Mouse (Mus musculus): ENCODE data around the gene Cul5. TPM values are rescaled to one million over a fixed set of nuclear protein-coding genes. Genes with fewer than 3 reads are reported as not detected.

The Cul5 gene
- total and polyA plus RNA-seq, 3 experiments, result 6.1 to 45.4 (median 43.0) TPM

DNA sequence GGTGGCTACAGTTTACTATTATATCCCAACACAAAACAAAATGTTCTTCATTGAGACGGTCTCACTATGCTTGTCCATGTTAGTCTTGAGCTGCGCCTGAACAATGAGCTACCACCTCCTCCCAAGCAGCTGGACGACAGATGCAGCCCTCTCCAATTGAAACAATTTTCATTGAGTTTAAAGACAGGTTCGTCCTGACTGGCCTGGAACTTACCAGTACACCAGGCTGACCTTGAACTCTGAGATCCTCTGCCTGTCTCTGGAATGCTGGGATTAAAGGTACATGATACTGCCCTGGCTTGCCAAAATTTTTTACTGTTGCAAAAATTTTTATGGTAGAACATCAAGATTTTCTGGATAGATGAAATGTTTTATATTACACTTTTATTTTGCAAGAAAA lies 55.5 kb downstream of the Cul5 start:
- intact Hi-C loops (cut with DNase I), result loop anchor here (5.0 kb wide), 2 partner anchors 53 to 77 kb away; partner anchors contain the start of genes Atm and Npat
- WGBS, result 85% methylated on average over 4 of the region's 4 CpGs
- H3K9ac ChIP-seq (ENCODE audit: low read depth, low read length), result no peak overlapping the region

DNA sequence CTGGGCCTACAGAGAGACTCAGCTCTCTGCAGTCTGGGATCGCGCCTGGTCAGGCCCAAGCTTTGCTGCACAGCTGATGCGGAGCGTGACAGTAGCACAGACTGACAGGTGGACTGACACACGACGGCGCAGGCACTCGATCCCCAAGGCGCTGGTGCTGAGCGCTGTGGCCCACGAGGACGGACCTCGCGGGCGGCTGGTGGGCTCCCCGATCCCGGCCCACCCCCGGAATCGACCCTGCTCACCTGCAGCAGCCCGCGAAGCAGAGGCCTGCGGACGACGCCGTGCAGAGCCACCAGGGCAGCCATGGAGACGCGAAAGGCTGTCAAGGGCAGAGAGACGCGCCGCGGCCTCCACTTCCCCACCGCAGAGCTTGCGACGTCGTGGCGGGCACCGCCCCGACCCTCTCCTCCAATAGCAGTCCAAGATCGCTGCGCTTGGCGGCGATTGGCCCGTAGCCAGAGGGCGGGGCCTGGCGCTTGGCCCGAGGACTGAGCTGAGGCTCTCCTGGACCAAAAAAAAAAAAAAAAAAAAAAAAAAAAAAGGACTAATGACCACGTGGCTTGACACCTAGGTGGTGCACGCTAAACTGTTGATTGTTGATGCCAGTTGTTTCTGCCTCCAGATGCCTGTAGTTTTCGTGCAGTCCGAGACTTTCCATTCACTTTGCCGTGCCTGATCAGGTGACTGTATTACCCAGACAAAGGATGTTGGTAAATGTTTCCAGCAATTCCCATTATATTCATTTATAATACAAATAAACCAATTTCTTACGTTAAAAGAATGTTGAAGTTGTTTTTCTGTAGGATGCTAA lies 59.6 kb downstream of the Cul5 start, which contains the start of gene Acat1:
Gene Acat1, minus strand, starts transcription at position 415 of the 814 bp plus-strand sequence.
- H3K36me3 ChIP-seq (ENCODE audit: control insufficient read depth, insufficient read depth, low read length), result peaks cover 4% of the 10 kb centered on the region
- H3K79me2 ChIP-seq (replicated peaks; ENCODE audit: control insufficient read depth, insufficient read depth, low read length), result no peaks in the 10 kb centered on the region
- H3K27me3 ChIP-seq (ENCODE audit: control insufficient read depth, insufficient read depth, low read length), result no peaks in the 10 kb centered on the region
- H3K9ac ChIP-seq (ENCODE audit: low read depth, low read length), result peak within 1 kb of the TSS; percentile 73
- H3K27ac ChIP-seq, result peak within 1 kb of the TSS; percentile 79
- H3K4me3 ChIP-seq, result peak within 1 kb of the TSS; percentile 82
- intact Hi-C loops (cut with DNase I), result loop anchor here (5.0 kb wide), 3 partner anchors 57 to 363 kb away; partner anchors contain the start of genes Atm, Ddx10 and Npat
- peaks cover 1% of the 10 kb centered on the region for H3K4me1 ChIP-seq (ENCODE audit: control insufficient read depth, insufficient read depth, low read length)
- TF ChIP-seq CTCF (IDR thresholded peaks at IDR 0.05), result no peak
- TF ChIP-seq POLR2A (IDR thresholded peaks at IDR 0.05; ENCODE audit: insufficient read depth, low read depth, low read length), result peak; percentile 81
- 0 out of 2 replicates have a peak, but pooled peaks have one; percentile 41 for TF ChIP-seq EP300 (IDR thresholded peaks at IDR 0.05; ENCODE audit: insufficient read depth, low read depth, low read length)
- peak; percentile 96 to 99 for DNase-seq
- WGBS, result under 1% methylated on average over 52 of the region's 52 CpGs

More for the DNA sequence above, 55.5 kb downstream of the Cul5 start:
- no peak for TF ChIP-seq EP300 (IDR thresholded peaks at IDR 0.05; ENCODE audit: insufficient read depth, low read depth, low read length)
- DNase-seq, result no peak
- Histone ChIP-seq H3K36me3 (ENCODE audit: control insufficient read depth, insufficient read depth, low read length) (no peaks in the 10 kb centered on the region), H3K79me2 (replicated peaks; ENCODE audit: control insufficient read depth, insufficient read depth, low read length) (no peaks in the 10 kb centered on the region), H3K4me1 (ENCODE audit: control insufficient read depth, insufficient read depth, low read length) (peaks cover 1% of the 10 kb centered on the region; the same call in 1 of the 2 replicates), H3K27me3 (ENCODE audit: control insufficient read depth, insufficient read depth, low read length) (no peaks in the 10 kb centered on the region), H3K27ac (no peak overlapping the region), H3K4me3 (no peak overlapping the region)

DNA sequence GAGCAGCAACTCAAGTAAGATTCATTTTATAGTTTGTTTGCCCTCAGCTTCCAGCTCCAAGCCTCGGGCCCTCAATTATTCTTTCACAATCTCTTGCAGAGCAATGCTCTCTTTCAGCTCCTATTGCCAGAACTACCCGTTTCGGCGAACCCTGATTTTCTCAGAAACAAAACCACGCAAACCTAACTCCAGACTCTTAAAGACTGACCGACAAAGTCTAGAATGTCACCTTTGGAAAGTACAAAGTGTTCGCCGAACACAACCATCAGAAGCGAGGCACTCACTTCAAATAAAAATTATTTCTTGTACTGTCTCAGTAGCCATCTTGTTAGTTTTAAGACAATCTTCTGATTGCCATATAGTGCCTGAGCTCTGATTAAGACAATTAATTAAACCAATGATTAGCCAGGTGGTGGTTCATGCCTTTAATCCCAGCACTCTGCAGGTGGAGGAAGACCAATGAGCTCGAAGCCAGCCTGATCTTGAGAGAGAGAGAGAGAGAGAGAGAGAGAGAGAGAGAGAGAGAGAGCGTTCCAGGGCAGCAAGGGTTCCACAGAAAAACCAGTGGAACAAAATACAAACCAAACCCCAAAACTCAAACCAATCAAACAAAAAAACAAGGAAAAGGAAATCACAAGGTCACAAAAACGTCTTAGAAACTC lies 60.4 kb downstream of the Cul5 start:
- Histone ChIP-seq H3K9ac (ENCODE audit: low read depth, low read length) (peak overlapping the region; percentile 73), H3K79me2 (replicated peaks; ENCODE audit: control insufficient read depth, insufficient read depth, low read length) (no peaks in the 10 kb centered on the region; the same call in 1 of the 2 replicates), H3K27me3 (ENCODE audit: control insufficient read depth, insufficient read depth, low read length) (no peaks in the 10 kb centered on the region), H3K4me3 (peak overlapping the region; percentile 82), H3K4me1 (ENCODE audit: control insufficient read depth, insufficient read depth, low read length) (peaks cover 6% of the 10 kb centered on the region), H3K36me3 (ENCODE audit: control insufficient read depth, insufficient read depth, low read length) (peaks cover 4% of the 10 kb centered on the region), H3K27ac (peak overlapping the region; percentile 79)
- TF ChIP-seq EP300 (IDR thresholded peaks at IDR 0.05; ENCODE audit: insufficient read depth, low read depth, low read length) (no peak), CTCF (IDR thresholded peaks at IDR 0.05) (no peak), POLR2A (IDR thresholded peaks at IDR 0.05; ENCODE audit: insufficient read depth, low read depth, low read length) (no peak)
- 37% methylated on average over 12 of the region's 12 CpGs for WGBS
- peak in 1 of 2 experiments; percentile 5 for DNase-seq
- intact Hi-C loops (cut with DNase I), result loop anchor here (5.0 kb wide), 1 partner anchor 362 kb away; the partner anchor contains the start of gene Ddx10

DNA sequence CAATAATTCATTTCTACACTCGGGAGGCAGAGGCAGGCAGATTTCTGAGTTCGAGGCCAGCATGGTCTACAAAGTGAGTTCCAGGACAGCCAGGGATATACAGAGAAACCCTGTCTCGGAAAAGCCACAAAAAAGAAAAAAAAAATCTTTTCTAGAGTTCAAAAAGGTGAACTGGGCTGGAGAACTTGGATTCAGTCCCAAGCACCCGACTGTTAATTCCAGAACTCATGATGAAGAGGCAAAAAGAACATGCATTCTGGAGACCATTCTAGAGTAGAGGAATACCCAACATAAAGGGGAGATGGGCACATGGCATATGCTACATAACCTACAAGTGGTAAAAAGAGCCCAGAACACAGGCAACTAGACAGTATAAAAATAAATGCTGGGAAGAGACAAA lies 62.0 kb downstream of the Cul5 start:
- intact Hi-C loops (cut with DNase I), result loop anchor here (5.0 kb wide), 1 partner anchor 361 kb away; the partner anchor contains the start of gene Ddx10
- no peaks in the 10 kb centered on the region; the same call in 1 of the 2 replicates for H3K79me2 ChIP-seq (replicated peaks; ENCODE audit: control insufficient read depth, insufficient read depth, low read length)
- H3K9ac ChIP-seq (ENCODE audit: low read depth, low read length), result no peak overlapping the region
- no peaks in the 10 kb centered on the region for H3K27me3 ChIP-seq (ENCODE audit: control insufficient read depth, insufficient read depth, low read length)
- no peak for DNase-seq
- TF ChIP-seq CTCF (IDR thresholded peaks at IDR 0.05) (no peak), EP300 (IDR thresholded peaks at IDR 0.05; ENCODE audit: insufficient read depth, low read depth, low read length) (no peak), POLR2A (IDR thresholded peaks at IDR 0.05; ENCODE audit: insufficient read depth, low read depth, low read length) (no peak)
- WGBS, result 82% methylated on average over 4 of the region's 4 CpGs
- no peak overlapping the region for H3K4me3 ChIP-seq
- peaks cover 8% of the 10 kb centered on the region for H3K36me3 ChIP-seq (ENCODE audit: control insufficient read depth, insufficient read depth, low read length)
- H3K4me1 ChIP-seq (ENCODE audit: control insufficient read depth, insufficient read depth, low read length), result peaks cover 11% of the 10 kb centered on the region
- H3K27ac ChIP-seq, result no peak overlapping the region

DNA sequence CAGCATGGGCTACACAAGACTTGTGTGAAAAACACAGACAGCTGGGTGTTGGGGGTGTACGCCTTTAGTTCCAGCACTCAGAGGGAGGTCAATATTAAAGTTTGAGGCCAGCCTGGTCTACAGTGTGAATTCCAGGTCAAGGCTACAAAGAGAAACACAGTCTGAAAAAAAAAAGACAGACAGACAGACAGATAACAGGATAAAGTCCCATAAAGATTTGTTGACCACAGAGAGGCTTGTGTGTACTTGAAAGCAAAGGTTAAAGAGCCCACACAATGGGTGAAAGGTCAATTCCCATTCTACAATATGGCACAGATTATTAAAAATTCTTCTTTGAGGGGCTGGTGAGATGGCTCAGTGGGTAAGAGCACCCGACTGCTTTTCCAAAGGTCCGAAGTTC lies 62.6 kb downstream of the Cul5 start:
- Histone ChIP-seq H3K4me1 (ENCODE audit: control insufficient read depth, insufficient read depth, low read length) (peaks cover 12% of the 10 kb centered on the region), H3K4me3 (no peak overlapping the region), H3K27ac (no peak overlapping the region), H3K79me2 (replicated peaks; ENCODE audit: control insufficient read depth, insufficient read depth, low read length) (no peaks in the 10 kb centered on the region; the same call in 1 of the 2 replicates), H3K27me3 (ENCODE audit: control insufficient read depth, insufficient read depth, low read length) (no peaks in the 10 kb centered on the region), H3K9ac (ENCODE audit: low read depth, low read length) (no peak overlapping the region), H3K36me3 (ENCODE audit: control insufficient read depth, insufficient read depth, low read length) (peaks cover 8% of the 10 kb centered on the region)
- no peak for DNase-seq
- intact Hi-C loops (cut with DNase I), result loop anchor here (5.0 kb wide), 1 partner anchor 360 kb away; the partner anchor contains the start of gene Ddx10
- WGBS, result 95% methylated on average over 3 of the region's 3 CpGs
- no peak for TF ChIP-seq EP300 (IDR thresholded peaks at IDR 0.05; ENCODE audit: insufficient read depth, low read depth, low read length)
- no peak for TF ChIP-seq CTCF (IDR thresholded peaks at IDR 0.05)
- TF ChIP-seq POLR2A (IDR thresholded peaks at IDR 0.05; ENCODE audit: insufficient read depth, low read depth, low read length), result no peak
